Mouse (Mus musculus) midbrain, embryonic 14.5 days (tissue): ENCODE data around the gene Ctf1. TPM values are rescaled to one million over a fixed set of nuclear protein-coding genes. Genes with fewer than 3 reads are reported as not detected.
"Not testable (repeated sequence)": the region's sequence is repeated elsewhere in the genome, so short reads cannot be mapped to it uniquely, and the experiment has no call there.

Experiments
- ATAC-seq: fragments of 200-750 bp; cut with Nextera tagmentation; 2 replicates; pipeline ENCODE4 v1.8.0; 2017; ENCODE audit warnings: moderate number of reproducible peaks, moderate library complexity; ENCODE audit not compliant: low FRiP score, low TSS enrichment
- DNase-seq: peaks from one replicate; pipeline ENCODE4 v3.0.0-alpha.2; 2015
- H3K27ac ChIP-seq: fragments of 300-500 bp; sonication (generic); replicated peaks from 2 replicates; pipeline ENCODE4 v1.5.1; 2014; ENCODE audit warnings: mild to moderate bottlenecking, low read depth, low read length, moderate library complexity
- H3K27me3 ChIP-seq: fragments of 300-500 bp; sonication (generic); 2 replicates; pipeline ENCODE4 v1.6.1; 2014; ENCODE audit warnings: low read length, control low read depth, mixed read lengths; ENCODE audit not compliant: control insufficient read depth, insufficient read depth
- H3K36me3 ChIP-seq: fragments of 300-500 bp; sonication (generic); 2 replicates; pipeline ENCODE4 v1.6.1; 2014; ENCODE audit warnings: low read length, control low read depth; ENCODE audit not compliant: control insufficient read depth, insufficient read depth
- H3K4me1 ChIP-seq: fragments of 300-500 bp; sonication (generic); 2 replicates; pipeline ENCODE4 v1.6.1; 2014; ENCODE audit warnings: mild to moderate bottlenecking, antibody characterized with exemption, low read length, control low read depth; ENCODE audit not compliant: control insufficient read depth, insufficient read depth
- H3K4me2 ChIP-seq: fragments of 300-500 bp; sonication (generic); 2 replicates; pipeline ENCODE4 v1.6.1; 2014; ENCODE audit warnings: mild to moderate bottlenecking, low read length, moderate library complexity
- H3K4me3 ChIP-seq: fragments of 300-500 bp; sonication (generic); replicated peaks from 2 replicates; pipeline ENCODE4 v1.5.1; 2014; ENCODE audit warnings: low read depth, low read length
- H3K9ac ChIP-seq: fragments of 300-500 bp; sonication (generic); replicated peaks from 2 replicates; pipeline ENCODE4 v1.6.1; 2014; ENCODE audit warnings: mild to moderate bottlenecking, low read length, moderate library complexity
- H3K9me3 ChIP-seq: fragments of 300-500 bp; sonication (generic); 2 replicates; pipeline ENCODE4 v1.6.1; 2016; ENCODE audit warnings: low read length, control low read depth, mixed read lengths; ENCODE audit not compliant: control insufficient read depth
- WGBS: fragments of 180-500 bp; shearing (Covaris S2); extraction: QIAGEN DNeasy Blood & Tissue Kit; methylation state at CpG from one replicate; pipeline ENCODE4 v1.1.7; 2014; 5-methylcytosine and 5-hydroxymethylcytosine counted together
- polyA plus RNA-seq: library from polyadenylated mRNA; unstranded; fragments of >200 nt; fragmentation: Nextera tagmentation; extraction: Ambion mirVana; gene quantifications from 2 replicates; pipeline ENCODE4 v1.2.1, GENCODE M21; 2014

Gene Ctf1
- polyA plus RNA-seq, 1 experiment from 2014 or later, result 4.3 TPM

GRCm38 (mm10) chr7:127688935-127689334 is 23.6 kb upstream of the Ctf1 start:
- Histone ChIP-seq H3K4me3 (no peak overlapping the region), H3K4me2 (no peak overlapping the region), H3K27ac (no peak overlapping the region), H3K9ac (no peak overlapping the region), H3K9me3 (no peaks in the 10 kb centered on the region), H3K4me1 (no peaks in the 10 kb centered on the region), H3K36me3 (0 out of 2 replicates have a peak, but pooled peaks cover 18% of the 10 kb centered on the region), H3K27me3 (no peaks in the 10 kb centered on the region)
- ATAC-seq (no peak), DNase-seq (no peak)
- WGBS, result 80% methylated on average over 7 of the region's 7 CpGs

GRCm38 (mm10) chr7:127689626-127690280 is 22.8 kb upstream of the Ctf1 start:
- Histone ChIP-seq H3K4me2 (no peak overlapping the region), H3K9me3 (no peaks in the 10 kb centered on the region), H3K27ac (no peak overlapping the region), H3K4me3 (no peak overlapping the region), H3K9ac (no peak overlapping the region), H3K27me3 (no peaks in the 10 kb centered on the region), H3K4me1 (no peaks in the 10 kb centered on the region), H3K36me3 (0 out of 2 replicates have a peak, but pooled peaks cover 11% of the 10 kb centered on the region)
- 65% methylated on average over 9 of the region's 9 CpGs for WGBS
- ATAC-seq (no peak), DNase-seq (no peak)

GRCm38 (mm10) chr7:127691221-127691989 is 21.1 kb upstream of the Ctf1 start:
- peak; percentile 69 for DNase-seq
- Histone ChIP-seq H3K4me1 (no peaks in the 10 kb centered on the region), H3K27me3 (no peaks in the 10 kb centered on the region), H3K9me3 (no peaks in the 10 kb centered on the region), H3K27ac (peak overlapping the region; percentile 66), H3K4me3 (no peak overlapping the region), H3K9ac (peak overlapping the region; percentile 26; the same call in 1 of the 2 replicates), H3K36me3 (0 out of 2 replicates have a peak, but pooled peaks cover 8% of the 10 kb centered on the region), H3K4me2 (peak overlapping the region; percentile 40)
- no peak for ATAC-seq
- 5% methylated on average over 15 of the region's 15 CpGs for WGBS

GRCm38 (mm10) chr7:127693290-127693689 is 19.2 kb upstream of the Ctf1 start:
- Histone ChIP-seq H3K36me3 (peaks cover 14% of the 10 kb centered on the region; the same call in 1 of the 2 replicates), H3K9ac (no peak overlapping the region)

GRCm38 (mm10) chr7:127693730-127694129 is 18.8 kb upstream of the Ctf1 start:
- not testable (repeated sequence) for H3K27ac ChIP-seq, H3K9me3 ChIP-seq, H3K4me1 ChIP-seq, H3K4me2 ChIP-seq, DNase-seq, H3K9ac ChIP-seq, H3K4me3 ChIP-seq, H3K27me3 ChIP-seq, ATAC-seq
- H3K36me3 ChIP-seq, result peaks cover 14% of the 10 kb centered on the region; the same call in 1 of the 2 replicates
- WGBS, result 94% methylated on average over 7 of the region's 7 CpGs

More at GRCm38 (mm10) chr7:127693290-127693689, 19.2 kb upstream of the Ctf1 start:
- DNase-seq (no peak), ATAC-seq (no peak)
- Histone ChIP-seq H3K27ac (no peak overlapping the region), H3K27me3 (no peaks in the 10 kb centered on the region), H3K4me2 (no peak overlapping the region), H3K4me1 (no peaks in the 10 kb centered on the region), H3K9me3 (no peaks in the 10 kb centered on the region), H3K4me3 (no peak overlapping the region)
- WGBS, result 95% methylated on average over 8 of the region's 8 CpGs

GRCm38 (mm10) chr7:127698986-127699385 is 13.6 kb upstream of the Ctf1 start:
- DNase-seq (no peak), ATAC-seq (no peak)
- Histone ChIP-seq H3K4me2 (no peak overlapping the region), H3K9ac (no peak overlapping the region), H3K4me3 (no peak overlapping the region), H3K36me3 (peaks cover 38% of the 10 kb centered on the region), H3K9me3 (no peaks in the 10 kb centered on the region), H3K4me1 (no peaks in the 10 kb centered on the region), H3K27me3 (no peaks in the 10 kb centered on the region), H3K27ac (no peak overlapping the region)
- WGBS, result 85% methylated on average over 6 of the region's 6 CpGs

- no peak for ATAC-seq
These were observed 11.7 kb upstream of the Ctf1 start for GRCm38 (mm10) chr7:127700712-127701331.

GRCm38 (mm10) chr7:127703561-127704178 is 8.9 kb upstream of the Ctf1 start:
- 96% methylated on average over 8 of the region's 8 CpGs for WGBS
- no peaks in the 10 kb centered on the region for H3K27me3 ChIP-seq
- no peaks in the 10 kb centered on the region for H3K9me3 ChIP-seq
- peaks cover 12% of the 10 kb centered on the region for H3K4me1 ChIP-seq
- no peak overlapping the region for H3K4me2 ChIP-seq
- H3K4me3 ChIP-seq, result no peak overlapping the region
- peaks cover 53% of the 10 kb centered on the region for H3K36me3 ChIP-seq
- ATAC-seq (no peak), DNase-seq (no peak)
- no peak overlapping the region for H3K27ac ChIP-seq
- H3K9ac ChIP-seq, result no peak overlapping the region

More at GRCm38 (mm10) chr7:127700712-127701331, 11.7 kb upstream of the Ctf1 start:
- Histone ChIP-seq H3K9me3 (no peaks in the 10 kb centered on the region), H3K4me2 (no peak overlapping the region), H3K27ac (no peak overlapping the region), H3K36me3 (peaks cover 53% of the 10 kb centered on the region), H3K9ac (no peak overlapping the region), H3K27me3 (no peaks in the 10 kb centered on the region), H3K4me3 (no peak overlapping the region), H3K4me1 (no peaks in the 10 kb centered on the region)
- DNase-seq, result no peak
- WGBS, result 93% methylated on average over 3 of the region's 3 CpGs
